Mouse (Mus musculus) myocyte (in vitro differentiated cells): ENCODE measurements at regions not wholly inside any gene's neighbourhood (a gene's known extent, or its start where the extent isn't known, plus 50 kb on each side); places are given as distances from the start of the nearest gene placed in this dataset.

Experiments used
- H3K27me3 ChIP-seq: one replicate; pipeline ENCODE4 v1.6.1; 2011; ENCODE audit not compliant: control insufficient read depth, insufficient read depth, insufficient read length
- H3K36me3 ChIP-seq: one replicate; pipeline ENCODE4 v1.6.1; 2011; ENCODE audit not compliant: control insufficient read depth, insufficient read depth
- H3K4me2 ChIP-seq: one replicate; pipeline ENCODE4 v1.6.1; 2011; ENCODE audit warnings: low read depth, control low read depth
- H3K4me3 ChIP-seq: one replicate; pipeline ENCODE4 v1.5.1; 2011; ENCODE audit warnings: mild to moderate bottlenecking, control low read depth, moderate library complexity
- H3K79me2 ChIP-seq: one replicate; pipeline ENCODE4 v1.6.1; 2011; ENCODE audit not compliant: control insufficient read depth, insufficient read depth
- H3ac ChIP-seq: one replicate; pipeline ENCODE4 v1.6.1; 2011; ENCODE audit not compliant: control insufficient read depth, insufficient read length
- CEBPB ChIP-seq: IDR thresholded peaks from 2 replicates; pipeline ENCODE4 v1.6.1; 2011; ENCODE audit warnings: mild to moderate bottlenecking, moderate library complexity; ENCODE audit not compliant: poor library complexity, insufficient read depth, severe bottlenecking
- E2F4 ChIP-seq: IDR thresholded peaks from one replicate; pipeline ENCODE4 v1.6.1; 2011; ENCODE audit warnings: mild to moderate bottlenecking, control low read depth, moderate library complexity; ENCODE audit not compliant: insufficient read depth
- MAX ChIP-seq: IDR thresholded peaks from one replicate; pipeline ENCODE4 v1.6.1; 2011; ENCODE audit warnings: low read depth, mild to moderate bottlenecking, control low read depth
- MYOD1 ChIP-seq, 3 experiments: IDR thresholded peaks; one replicate each; pipeline ENCODE4 v1.6.1; 2011; ENCODE audit warnings: control low read depth in 2 of 3, low read depth in 2 of 3, mild to moderate bottlenecking in 2 of 3, moderate library complexity in 1 of 3; ENCODE audit not compliant: insufficient read length in 2 of 3, control insufficient read depth in 1 of 3
- MYOG ChIP-seq, 3 experiments: IDR thresholded peaks; one replicate each; pipeline ENCODE4 v1.6.1; 2011; ENCODE audit warnings: control low read depth in 2 of 3, low read depth in 2 of 3, mild to moderate bottlenecking in 2 of 3; ENCODE audit not compliant: insufficient read length in 2 of 3, control insufficient read depth in 1 of 3, insufficient read depth in 1 of 3
- POLR2A ChIP-seq: IDR thresholded peaks from one replicate; pipeline ENCODE4 v1.6.1; 2011; ENCODE audit warnings: low read depth, mild to moderate bottlenecking, control low read depth, moderate library complexity; ENCODE audit not compliant: insufficient read length
- POLR2AphosphoS2 ChIP-seq: IDR thresholded peaks from one replicate; pipeline ENCODE4 v1.6.1; 2011; ENCODE audit warnings: low read depth, control low read depth; ENCODE audit not compliant: insufficient read length
- REST ChIP-seq: IDR thresholded peaks from one replicate; pipeline ENCODE4 v1.6.1; 2011; ENCODE audit warnings: mild to moderate bottlenecking, control low read depth, moderate library complexity; ENCODE audit not compliant: insufficient read depth, insufficient read length
- SRF ChIP-seq: IDR thresholded peaks from one replicate; pipeline ENCODE4 v1.6.1; 2011; ENCODE audit warnings: low read depth; ENCODE audit not compliant: control insufficient read depth, insufficient read length
- TCF12 ChIP-seq: IDR thresholded peaks from one replicate; pipeline ENCODE4 v1.6.1; 2011; ENCODE audit warnings: mild to moderate bottlenecking, control low read depth; ENCODE audit not compliant: poor library complexity, insufficient read depth, severe bottlenecking
- TCF3 ChIP-seq: IDR thresholded peaks from one replicate; pipeline ENCODE4 v1.6.1; 2011; ENCODE audit warnings: low read depth, control low read depth; ENCODE audit not compliant: insufficient read length
- USF1 ChIP-seq: IDR thresholded peaks from one replicate; pipeline ENCODE4 v1.6.1; 2011; ENCODE audit warnings: low read depth, mild to moderate bottlenecking, control low read depth, moderate library complexity

GRCm38 (mm10) chr16:74749006-74749405 lies 337.4 kb upstream of the Robo2 start:
- no peak overlapping the region for H3K4me2 ChIP-seq
- no peak overlapping the region for H3K4me3 ChIP-seq
- no peak for TF ChIP-seq TCF12
- no peaks in the 10 kb centered on the region for H3K36me3 ChIP-seq
- no peak overlapping the region for H3ac ChIP-seq
- H3K79me2 ChIP-seq: no peaks in the 10 kb centered on the region
- H3K27me3 ChIP-seq: no peaks in the 10 kb centered on the region

GRCm38 (mm10) chr16:74743512-74743911 lies 331.9 kb upstream of the Robo2 start:
- Histone ChIP-seq H3K79me2 (no peaks in the 10 kb centered on the region), H3ac (no peak overlapping the region), H3K4me2 (no peak overlapping the region), H3K4me3 (no peak overlapping the region), H3K36me3 (no peaks in the 10 kb centered on the region), H3K27me3 (no peaks in the 10 kb centered on the region)
- TF ChIP-seq USF1 (no peak), SRF (no peak), TCF3 (no peak), CEBPB (no peak), MYOD1 (IDR thresholded peaks at IDR 0.05; ENCODE audit: control insufficient read depth in 1 of 3, insufficient read length in 2 of 3, low read depth in 2 of 3) (no peak), E2F4 (no peak), MYOG (IDR thresholded peaks at IDR 0.05; ENCODE audit: control insufficient read depth in 1 of 3, insufficient read depth in 1 of 3, insufficient read length in 2 of 3, low read depth in 2 of 3) (no peak), TCF12 (no peak), POLR2AphosphoS2 (no peak), POLR2A (no peak), REST (no peak), MAX (no peak)

DNA sequence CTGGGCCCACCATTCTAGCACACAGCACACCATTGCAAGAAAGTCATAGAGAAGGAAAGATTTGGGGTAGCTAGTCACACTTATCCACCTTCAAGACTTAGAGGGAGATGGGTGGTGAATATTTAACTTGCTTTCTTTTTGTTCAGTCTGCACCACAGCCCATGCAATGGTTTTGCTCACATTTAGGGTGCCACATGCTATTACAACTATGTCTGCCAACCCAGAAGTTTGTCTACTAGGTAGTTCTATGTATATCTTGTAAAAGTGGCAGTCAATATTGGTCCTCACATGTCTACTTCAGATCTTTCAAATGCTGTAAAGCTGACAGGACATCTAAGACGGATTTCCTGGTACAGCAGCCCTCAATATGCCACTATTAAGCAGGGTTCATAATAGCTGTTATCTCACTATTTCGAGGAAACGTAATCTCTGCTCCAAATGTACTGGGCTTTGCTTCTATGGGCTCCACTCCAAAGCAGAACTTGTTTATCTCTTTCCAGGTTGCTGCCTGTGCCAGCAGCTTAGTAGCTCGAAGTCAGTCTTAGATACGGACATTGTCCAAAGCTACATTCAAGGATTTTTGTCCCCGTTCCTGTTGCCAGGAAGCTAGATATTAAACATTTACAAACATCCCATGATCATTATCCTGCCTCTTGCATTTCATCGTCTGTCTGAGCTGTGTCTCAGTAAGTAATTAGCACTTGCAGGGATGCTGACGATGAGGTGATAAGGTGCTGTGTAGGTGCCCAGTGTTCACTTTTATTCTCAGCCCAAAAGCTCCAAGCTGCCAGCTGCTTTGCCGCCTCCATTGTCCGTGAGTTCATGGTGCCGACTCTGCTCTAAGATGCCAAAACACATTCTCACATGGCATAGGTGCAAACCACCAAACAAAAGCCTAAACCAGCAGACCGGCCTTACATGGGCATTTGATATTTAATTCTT lies 327.8 kb upstream of the Robo2 start:
- H3K4me2 ChIP-seq: no peak overlapping the region
- no peaks in the 10 kb centered on the region for H3K79me2 ChIP-seq
- no peak for TF ChIP-seq POLR2AphosphoS2
- TF ChIP-seq SRF: no peak
- no peak for TF ChIP-seq CEBPB
- TF ChIP-seq REST: no peak
- TF ChIP-seq E2F4: no peak
- H3K4me3 ChIP-seq: no peak overlapping the region
- no peaks in the 10 kb centered on the region for H3K27me3 ChIP-seq
- H3ac ChIP-seq: no peak overlapping the region
- no peaks in the 10 kb centered on the region for H3K36me3 ChIP-seq

GRCm38 (mm10) chr16:74732940-74733776 lies 321.5 kb upstream of the Robo2 start:
- Histone ChIP-seq H3K79me2 (no peaks in the 10 kb centered on the region), H3K27me3 (no peaks in the 10 kb centered on the region), H3ac (no peak overlapping the region), H3K36me3 (no peaks in the 10 kb centered on the region), H3K4me2 (no peak overlapping the region), H3K4me3 (no peak overlapping the region)
- TF ChIP-seq SRF: no peak
- TF ChIP-seq TCF12: no peak
- TF ChIP-seq REST: no peak
- no peak for TF ChIP-seq E2F4
- no peak for TF ChIP-seq MYOD1 (IDR thresholded peaks at IDR 0.05; ENCODE audit: control insufficient read depth in 1 of 3, insufficient read length in 2 of 3, low read depth in 2 of 3)
- TF ChIP-seq CEBPB: no peak

DNA sequence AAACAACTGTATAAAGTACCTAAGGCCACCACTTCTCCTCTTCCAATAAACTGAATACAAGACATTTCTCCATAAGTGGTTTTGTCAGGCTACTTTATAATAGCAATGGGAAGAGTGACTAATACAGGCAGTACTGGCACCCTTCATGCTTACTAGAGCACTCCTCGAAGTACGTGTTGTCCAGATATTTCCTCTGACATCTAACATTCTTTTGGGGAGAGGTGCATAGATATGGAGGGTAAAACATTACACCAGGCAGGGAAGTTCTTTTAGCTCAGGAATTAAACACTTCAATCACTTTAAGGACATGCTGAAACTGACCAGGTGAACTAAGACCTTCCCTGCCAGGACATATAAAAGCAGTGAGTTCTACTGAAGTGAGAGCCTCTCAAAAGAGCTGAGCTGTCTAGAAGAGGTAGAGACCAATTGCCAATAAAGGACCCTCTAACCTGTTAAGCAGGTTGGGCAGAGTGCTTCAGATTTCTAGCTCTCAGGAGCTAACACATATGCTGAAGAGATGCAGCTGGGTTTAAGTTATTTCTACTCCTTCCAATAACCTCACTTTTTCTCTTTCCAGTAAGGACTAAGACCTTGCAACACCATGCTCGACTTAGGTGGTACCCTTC lies 318.7 kb upstream of the Robo2 start:
- no peak for TF ChIP-seq USF1
- no peak for TF ChIP-seq POLR2A
- TF ChIP-seq SRF: no peak
- no peak for TF ChIP-seq CEBPB
- no peak for TF ChIP-seq REST
- no peak for TF ChIP-seq MAX
- TF ChIP-seq TCF12: no peak
- TF ChIP-seq MYOD1 (IDR thresholded peaks at IDR 0.05; ENCODE audit: control insufficient read depth in 1 of 3, insufficient read length in 2 of 3, low read depth in 2 of 3): no peak
- TF ChIP-seq E2F4: no peak
- no peak for TF ChIP-seq MYOG (IDR thresholded peaks at IDR 0.05; ENCODE audit: control insufficient read depth in 1 of 3, insufficient read depth in 1 of 3, insufficient read length in 2 of 3, low read depth in 2 of 3)
- TF ChIP-seq TCF3: no peak
- TF ChIP-seq POLR2AphosphoS2: no peak
- Histone ChIP-seq H3K4me2 (no peak overlapping the region), H3K27me3 (no peaks in the 10 kb centered on the region), H3K79me2 (no peaks in the 10 kb centered on the region), H3ac (no peak overlapping the region), H3K36me3 (no peaks in the 10 kb centered on the region), H3K4me3 (no peak overlapping the region)
